Mouse (Mus musculus): ENCODE measurements at regions not wholly inside any gene's neighbourhood (a gene's known extent, or its start where the extent isn't known, plus 50 kb on each side); places are given as distances from the start of the nearest gene placed in this dataset.
A peak's percentile ranks its signal among the peaks of the same experiment; 100 is the strongest.

GRCm38 (mm10) chr6:51280231-51280630 is 152.2 kb upstream of the Nfe2l3 start:
- Histone ChIP-seq H3K4me3 (no peak overlapping the region), H3K27me3 (0 out of 2 replicates have a peak, but pooled peaks cover 4% of the 10 kb centered on the region)
- no peak for ATAC-seq (replicated peaks; ENCODE audit: insufficient number of reproducible peaks, insufficient read depth, low FRiP score, low read depth)

GRCm38 (mm10) chr6:51283916-51284706 is 148.4 kb upstream of the Nfe2l3 start:
- WGBS, result 48% methylated on average over 11 of the region's 11 CpGs
- H3K4me3 ChIP-seq, result no peak overlapping the region
- H3K9ac ChIP-seq, result no peak overlapping the region
- 0 out of 2 replicates have a peak overlapping the region, but pooled peaks have one; percentile 15 for H3K27ac ChIP-seq
- H3K4me1 ChIP-seq (replicated peaks), result peaks cover 21% of the 10 kb centered on the region
- no peak for ATAC-seq (replicated peaks; ENCODE audit: insufficient number of reproducible peaks, insufficient read depth, low FRiP score, low read depth)
- no peaks in the 10 kb centered on the region for H3K36me3 ChIP-seq
- peak overlapping the region; percentile 5; the same call in 1 of the 2 replicates for H3K4me2 ChIP-seq
- H3K27me3 ChIP-seq, result no peaks in the 10 kb centered on the region
- no peaks in the 10 kb centered on the region for H3K9me3 ChIP-seq (replicated peaks)

More at GRCm38 (mm10) chr6:51280231-51280630, 152.2 kb upstream of the Nfe2l3 start:
- no peaks in the 10 kb centered on the region for H3K9me3 ChIP-seq (replicated peaks)
- H3K4me1 ChIP-seq (replicated peaks), result peaks cover 12% of the 10 kb centered on the region
- 57% methylated on average over 7 of the region's 7 CpGs for WGBS
- H3K27ac ChIP-seq, result no peak overlapping the region
- H3K9ac ChIP-seq, result no peak overlapping the region
- H3K4me2 ChIP-seq, result no peak overlapping the region
- no peaks in the 10 kb centered on the region for H3K36me3 ChIP-seq

GRCm38 (mm10) chr6:51284881-51285280 is 147.6 kb upstream of the Nfe2l3 start:
- Histone ChIP-seq H3K4me3 (no peak overlapping the region), H3K36me3 (no peaks in the 10 kb centered on the region), H3K9me3 (replicated peaks) (no peaks in the 10 kb centered on the region), H3K27ac (0 out of 2 replicates have a peak overlapping the region, but pooled peaks have one; percentile 15), H3K27me3 (no peaks in the 10 kb centered on the region), H3K4me1 (replicated peaks) (peaks cover 21% of the 10 kb centered on the region), H3K9ac (no peak overlapping the region), H3K4me2 (no peak overlapping the region)
- 80% methylated on average over 9 of the region's 9 CpGs for WGBS
- ATAC-seq (replicated peaks; ENCODE audit: insufficient number of reproducible peaks, insufficient read depth, low FRiP score, low read depth), result no peak

- Histone ChIP-seq H3K9me3 (replicated peaks) (no peaks in the 10 kb centered on the region), H3K27me3 (no peaks in the 10 kb centered on the region)
- no peak for ATAC-seq (replicated peaks; ENCODE audit: insufficient number of reproducible peaks, insufficient read depth, low FRiP score, low read depth)
Observed at GRCm38 (mm10) chr6:51286836-51287235, 145.6 kb upstream of the Nfe2l3 start.

GRCm38 (mm10) chr6:51287383-51287782 is 145.1 kb upstream of the Nfe2l3 start:
- Histone ChIP-seq H3K27ac (no peak overlapping the region), H3K4me1 (replicated peaks) (peaks cover 21% of the 10 kb centered on the region), H3K27me3 (no peaks in the 10 kb centered on the region), H3K9me3 (replicated peaks) (no peaks in the 10 kb centered on the region), H3K4me3 (no peak overlapping the region), H3K4me2 (no peak overlapping the region), H3K36me3 (no peaks in the 10 kb centered on the region), H3K9ac (no peak overlapping the region)
- no peak for ATAC-seq (replicated peaks; ENCODE audit: insufficient number of reproducible peaks, insufficient read depth, low FRiP score, low read depth)
- WGBS, result 72% methylated on average over 2 of the region's 2 CpGs

More at GRCm38 (mm10) chr6:51286836-51287235, 145.6 kb upstream of the Nfe2l3 start:
- no peak overlapping the region for H3K4me3 ChIP-seq
- H3K9ac ChIP-seq, result no peak overlapping the region
- peaks cover 21% of the 10 kb centered on the region for H3K4me1 ChIP-seq (replicated peaks)
- 86% methylated on average over 2 of the region's 2 CpGs for WGBS
- no peaks in the 10 kb centered on the region for H3K36me3 ChIP-seq
- no peak overlapping the region for H3K4me2 ChIP-seq
- H3K27ac ChIP-seq, result no peak overlapping the region

- 50% methylated on average over 6 of the region's 6 CpGs for WGBS
- Histone ChIP-seq H3K4me1 (replicated peaks) (peaks cover 21% of the 10 kb centered on the region), H3K36me3 (no peaks in the 10 kb centered on the region), H3K9ac (no peak overlapping the region), H3K4me2 (no peak overlapping the region), H3K27ac (no peak overlapping the region), H3K9me3 (replicated peaks) (no peaks in the 10 kb centered on the region), H3K4me3 (no peak overlapping the region), H3K27me3 (no peaks in the 10 kb centered on the region)
- ATAC-seq (replicated peaks; ENCODE audit: insufficient number of reproducible peaks, insufficient read depth, low FRiP score, low read depth), result peak; percentile 27; the same call in 1 of the 2 replicates
Observed at GRCm38 (mm10) chr6:51287807-51288206, 144.7 kb upstream of the Nfe2l3 start.

- Histone ChIP-seq H3K4me3 (no peak overlapping the region), H3K4me2 (no peak overlapping the region), H3K9me3 (replicated peaks) (no peaks in the 10 kb centered on the region), H3K9ac (no peak overlapping the region), H3K27ac (no peak overlapping the region), H3K36me3 (no peaks in the 10 kb centered on the region), H3K4me1 (replicated peaks) (peaks cover 21% of the 10 kb centered on the region), H3K27me3 (no peaks in the 10 kb centered on the region)
- no peak for ATAC-seq (replicated peaks; ENCODE audit: insufficient number of reproducible peaks, insufficient read depth, low FRiP score, low read depth)
- WGBS, result 68% methylated on average over 7 of the region's 7 CpGs
Observed at GRCm38 (mm10) chr6:51288306-51289066, 144.0 kb upstream of the Nfe2l3 start.

- no peaks in the 10 kb centered on the region for H3K9me3 ChIP-seq (replicated peaks)
- no peaks in the 10 kb centered on the region for H3K36me3 ChIP-seq
- ATAC-seq (replicated peaks; ENCODE audit: insufficient number of reproducible peaks, insufficient read depth, low FRiP score, low read depth), result no peak
- H3K4me2 ChIP-seq, result no peak overlapping the region
- 69% methylated on average over 6 of the region's 6 CpGs for WGBS
- no peak overlapping the region for H3K4me3 ChIP-seq
- peaks cover 19% of the 10 kb centered on the region for H3K4me1 ChIP-seq (replicated peaks)
- H3K27me3 ChIP-seq, result no peaks in the 10 kb centered on the region
- no peak overlapping the region for H3K9ac ChIP-seq
- no peak overlapping the region for H3K27ac ChIP-seq
Observed at GRCm38 (mm10) chr6:51289067-51289725, 143.3 kb upstream of the Nfe2l3 start.

GRCm38 (mm10) chr6:51300694-51301417 is 131.6 kb upstream of the Nfe2l3 start:
- Histone ChIP-seq H3K27ac (no peak overlapping the region), H3K4me3 (no peak overlapping the region), H3K9ac (no peak overlapping the region), H3K27me3 (no peaks in the 10 kb centered on the region), H3K4me2 (no peak overlapping the region), H3K36me3 (no peaks in the 10 kb centered on the region), H3K9me3 (replicated peaks) (no peaks in the 10 kb centered on the region), H3K4me1 (replicated peaks) (peaks cover 7% of the 10 kb centered on the region; the same call in 1 of the 2 replicates)
- ATAC-seq (replicated peaks; ENCODE audit: insufficient number of reproducible peaks, insufficient read depth, low FRiP score, low read depth), result no peak
- 45% methylated on average over 11 of the region's 11 CpGs for WGBS

GRCm38 (mm10) chr6:51301831-51302230 is 130.6 kb upstream of the Nfe2l3 start:
- Histone ChIP-seq H3K4me3 (no peak overlapping the region), H3K9me3 (replicated peaks) (no peaks in the 10 kb centered on the region), H3K36me3 (no peaks in the 10 kb centered on the region), H3K9ac (no peak overlapping the region), H3K4me1 (replicated peaks) (peaks cover 7% of the 10 kb centered on the region; the same call in 1 of the 2 replicates), H3K4me2 (no peak overlapping the region), H3K27me3 (no peaks in the 10 kb centered on the region), H3K27ac (no peak overlapping the region)
- 91% methylated on average over 4 of the region's 4 CpGs for WGBS
- ATAC-seq (replicated peaks; ENCODE audit: insufficient number of reproducible peaks, insufficient read depth, low FRiP score, low read depth), result no peak

Data from heart, embryonic 15.5 days (tissue).